Comparison of ENCODE assay signal across 8 mouse cellular contexts in genomic region chrX:73786364-73787224, GRCm38 (mm10). TPM values are rescaled to one million over a fixed set of nuclear protein-coding genes. Genes with fewer than 3 reads are reported as not detected.
DNase-seq lines count a peak whose midpoint lies in the region; ATAC-seq and TF ChIP-seq lines count a peak whose summit lies in the region.

Idh3g (minus strand) TSS chrX:73786897.
Ssr4 (plus strand) TSS chrX:73787028.

- H3K4me3 ChIP-seq in C2C12 (ENCODE audit: insufficient read depth, poor library complexity, severe bottlenecking): peak within 1 kb of the TSS; percentile 56
- peak within 1 kb of the TSS; percentile 91 for H3K4me3 ChIP-seq in erythroblast, embryonic 14.5 days (replicated peaks)
- H3K4me3 ChIP-seq in heart, embryonic 11.5 days (ENCODE audit: low read depth, low read length): peak within 1 kb of the TSS; percentile 65
- H3K4me3 ChIP-seq in kidney, embryonic 16.5 days (ENCODE audit: low read length): peak within 1 kb of the TSS; percentile 70
- H3K4me3 ChIP-seq in liver, adult 2 months (ENCODE audit: insufficient read depth, low read depth, low read length): peak within 1 kb of the TSS; percentile 86
- peak within 1 kb of the TSS; percentile 88 for H3K4me3 ChIP-seq in myocyte

- TF ChIP-seq CTCF in C2C12 (IDR thresholded peaks at IDR 0.05; ENCODE audit: control insufficient read depth, insufficient read depth, insufficient read length): peak; percentile 14
- peak; percentile 46; the same call in 1 of the 2 replicates for TF ChIP-seq CTCF in brain, embryonic 14.5 days (IDR thresholded peaks at IDR 0.05; ENCODE audit: borderline replicate concordance, extremely low read depth, insufficient read depth, insufficient read length)
- TF ChIP-seq CTCF in liver, adult 2 months (IDR thresholded peaks at IDR 0.05; ENCODE audit: low read depth, low read length): peak; percentile 23

- no peak for TF ChIP-seq POLR2A in brain, embryonic 14.5 days (IDR thresholded peaks at IDR 0.05; ENCODE audit: borderline replicate concordance, extremely low read depth, insufficient read depth, insufficient read length, poor library complexity, severe bottlenecking)
- TF ChIP-seq POLR2A in liver, adult 2 months (IDR thresholded peaks at IDR 0.05; ENCODE audit: extremely low read depth, insufficient read depth, low read length): peak; percentile 72
- peak; percentile 74 for TF ChIP-seq POLR2A in myocyte (IDR thresholded peaks at IDR 0.05; ENCODE audit: insufficient read length, low read depth)

- H3K9ac ChIP-seq in heart, embryonic 11.5 days (ENCODE audit: low read depth, low read length): peak within 1 kb of the TSS; percentile 78
- H3K9ac ChIP-seq in kidney, embryonic 16.5 days (replicated peaks; ENCODE audit: low read length): peak within 1 kb of the TSS; percentile 84
- H3K9ac ChIP-seq in liver, adult 2 months (ENCODE audit: low read depth, low read length): peak within 1 kb of the TSS; percentile 91

- DNase-seq in brain, embryonic 14.5 days (ENCODE audit: low read depth): peak; percentile 99
- DNase-seq in liver, adult 2 months (ENCODE audit: extremely low read depth, low read depth, low spot score): peak; percentile 91
- DNase-seq in splenic B cell, adult 2 months (ENCODE audit: low read depth, low spot score): peak; percentile 97

- H3K79me3 ChIP-seq in C2C12 (ENCODE audit: low read depth): peaks cover 53% of the 10 kb centered on the region

- H3ac ChIP-seq in C2C12 (ENCODE audit: control insufficient read depth, insufficient read length, low read depth): peak within 1 kb of the TSS; percentile 86
- peak within 1 kb of the TSS; percentile 48 for H3ac ChIP-seq in myocyte (ENCODE audit: control insufficient read depth, insufficient read length)

- peak within 1 kb of the TSS; percentile 91 for H3K27ac ChIP-seq in heart, embryonic 11.5 days (ENCODE audit: low read depth, low read length)
- peak within 1 kb of the TSS; percentile 93 for H3K27ac ChIP-seq in kidney, embryonic 16.5 days (ENCODE audit: low read length)
- H3K27ac ChIP-seq in liver, adult 2 months (replicated peaks; ENCODE audit: insufficient read depth, low read depth, low read length): peak within 1 kb of the TSS; percentile 96

- peaks cover 27% of the 10 kb centered on the region for H3K36me3 ChIP-seq in C2C12 (ENCODE audit: control insufficient read depth, insufficient read depth)
- H3K36me3 ChIP-seq in erythroblast, embryonic 14.5 days (ENCODE audit: control insufficient read depth): peaks cover 52% of the 10 kb centered on the region
- peaks cover 5% of the 10 kb centered on the region for H3K36me3 ChIP-seq in heart, embryonic 11.5 days (ENCODE audit: control insufficient read depth, insufficient read depth, low read length)
- H3K36me3 ChIP-seq in kidney, embryonic 16.5 days (ENCODE audit: insufficient read depth, low read length): peaks cover 7% of the 10 kb centered on the region; the same call in 1 of the 2 replicates
- peaks cover 14% of the 10 kb centered on the region; the same call in 1 of the 2 replicates for H3K36me3 ChIP-seq in liver, adult 2 months (ENCODE audit: control insufficient read depth, insufficient read depth, low read length)
- peaks cover under 1% of the 10 kb centered on the region for H3K36me3 ChIP-seq in myocyte (ENCODE audit: control insufficient read depth, insufficient read depth)
- H3K36me3 ChIP-seq in splenic B cell, adult 2 months (ENCODE audit: control insufficient read depth, insufficient read depth, low read length, poor library complexity, severe bottlenecking): no peaks in the 10 kb centered on the region

- peak; percentile 92 for ATAC-seq in heart, embryonic 11.5 days (replicated peaks; ENCODE audit: insufficient number of reproducible peaks, low FRiP score, low TSS enrichment)
- peak; percentile 98 for ATAC-seq in kidney, embryonic 16.5 days (ENCODE audit: low FRiP score, low TSS enrichment)

- H3K4me1 ChIP-seq in erythroblast, embryonic 14.5 days (ENCODE audit: control insufficient read depth): peaks cover 35% of the 10 kb centered on the region
- 0 out of 2 replicates have a peak, but pooled peaks cover 2% of the 10 kb centered on the region for H3K4me1 ChIP-seq in heart, embryonic 11.5 days (ENCODE audit: control insufficient read depth, insufficient read depth, low read length)
- 0 out of 2 replicates have a peak, but pooled peaks cover 7% of the 10 kb centered on the region for H3K4me1 ChIP-seq in kidney, embryonic 16.5 days (ENCODE audit: insufficient read depth, low read length)
- peaks cover 17% of the 10 kb centered on the region for H3K4me1 ChIP-seq in liver, adult 2 months (ENCODE audit: control insufficient read depth, insufficient read depth, low read length)

- peak within 1 kb of the TSS; percentile 68 for H3K4me2 ChIP-seq in heart, embryonic 11.5 days
- peak within 1 kb of the TSS; percentile 63 for H3K4me2 ChIP-seq in kidney, embryonic 16.5 days (replicated peaks; ENCODE audit: low read depth, low read length)
- H3K4me2 ChIP-seq in myocyte (ENCODE audit: low read depth): peak within 1 kb of the TSS; percentile 89

- peaks cover 13% of the 10 kb centered on the region for H3K9me3 ChIP-seq in erythroblast, embryonic 14.5 days (ENCODE audit: control insufficient read depth, low read length)
- no peaks in the 10 kb centered on the region for H3K9me3 ChIP-seq in heart, embryonic 11.5 days (replicated peaks; ENCODE audit: control insufficient read depth, low read length)
- H3K9me3 ChIP-seq in kidney, embryonic 16.5 days (ENCODE audit: low read length): no peaks in the 10 kb centered on the region

- H3K79me2 ChIP-seq in C2C12 (ENCODE audit: control insufficient read depth, insufficient read depth): peaks cover 73% of the 10 kb centered on the region
- H3K79me2 ChIP-seq in liver, adult 2 months (ENCODE audit: control insufficient read depth, insufficient read depth, low read length): peaks cover 9% of the 10 kb centered on the region; the same call in 1 of the 2 replicates
- H3K79me2 ChIP-seq in myocyte (ENCODE audit: control insufficient read depth, insufficient read depth): peaks cover 52% of the 10 kb centered on the region

- 17% methylated on average over 51 of the region's 52 CpGs for WGBS in heart, embryonic 11.5 days (ENCODE audit: insufficient replicate concordance)
- WGBS in kidney, embryonic 16.5 days: 23% methylated on average over 52 of the region's 52 CpGs
- WGBS in liver, adult 2 months: under 1% methylated on average over 52 of the region's 52 CpGs

- H3K27me3 ChIP-seq in C2C12 (ENCODE audit: control insufficient read depth, insufficient read depth, insufficient read length) (no peaks in the 10 kb centered on the region), myocyte (ENCODE audit: control insufficient read depth, insufficient read depth, insufficient read length) (no peaks in the 10 kb centered on the region)
- peaks cover 12% of the 10 kb centered on the region for H3K27me3 ChIP-seq in erythroblast, embryonic 14.5 days (ENCODE audit: control insufficient read depth)
- H3K27me3 ChIP-seq in heart, embryonic 11.5 days (ENCODE audit: control insufficient read depth, insufficient read depth, low read length): no peaks in the 10 kb centered on the region
- H3K27me3 ChIP-seq in kidney, embryonic 16.5 days (ENCODE audit: insufficient read depth, low read length): no peaks in the 10 kb centered on the region; the same call in 1 of the 2 replicates
- H3K27me3 ChIP-seq in liver, adult 2 months (ENCODE audit: control insufficient read depth, insufficient read depth, low read length): no peaks in the 10 kb centered on the region
- H3K27me3 ChIP-seq in splenic B cell, adult 2 months (ENCODE audit: control insufficient read depth, insufficient read depth, low read length, poor library complexity, severe bottlenecking): no peaks in the 10 kb centered on the region

TF ChIP-seq in C2C12, 6 proteins besides CTCF, POLR2A, EP300 and RAD21:
- no peak for TF ChIP-seq MYOD1 (IDR thresholded peaks at IDR 0.05; ENCODE audit: control insufficient read depth, insufficient read length, low read depth)
- peak; percentile 31 for TF ChIP-seq USF1 (IDR thresholded peaks at IDR 0.05; ENCODE audit: low read depth)
- TF ChIP-seq MAX (IDR thresholded peaks at IDR 0.05): peak; percentile 54

TF ChIP-seq in myocyte, 11 proteins besides CTCF, POLR2A, EP300 and RAD21:
- TF ChIP-seq MAX (IDR thresholded peaks at IDR 0.05; ENCODE audit: low read depth) (no peak), POLR2AphosphoS2 (IDR thresholded peaks at IDR 0.05; ENCODE audit: insufficient read length, low read depth) (peak; percentile 87)
TF ChIP-seq in myocyte: peak in this region for 1.

RNA-seq across cellular contexts. Expression of gene Idh3g, which starts in this region (rescaled TPM):
- polyA plus RNA-seq in C2C12 (2012; fragmentation: generic; extraction: Trizol): 141 TPM
- 382 and 510 TPM in 2 replicates for polyA plus RNA-seq in brain, embryonic 14.5 days (2012; rRNA removed)
- 4.3 and 5.1 TPM in 2 replicates for polyA plus RNA-seq in erythroblast, embryonic 14.5 days (2012)
- 285 and 302 TPM in 2 replicates for polyA plus RNA-seq in heart, embryonic 11.5 days (2014; fragmentation: Nextera tagmentation; extraction: Ambion mirVana)
- 270 and 296 TPM in 2 replicates for polyA plus RNA-seq in kidney, embryonic 16.5 days (2015; fragmentation: Nextera tagmentation; extraction: Ambion mirVana)
- 81.1 and 84.7 TPM in 2 replicates for total RNA-seq in liver, adult 2 months (2014; rRNA removed)
- polyA plus RNA-seq in liver, adult 2 months (2012; rRNA removed): 130 and 161 TPM in 2 replicates
- 238 TPM for polyA plus RNA-seq in myocyte (2012; fragmentation: generic; extraction: Trizol)

RNA-seq across cellular contexts. Expression of gene Ssr4, which starts in this region (rescaled TPM):
- polyA plus RNA-seq in C2C12 (2012; fragmentation: generic; extraction: Trizol) (260 TPM), myocyte (2012; fragmentation: generic; extraction: Trizol) (224 TPM)
- 130 and 205 TPM in 2 replicates for polyA plus RNA-seq in brain, embryonic 14.5 days (2012; rRNA removed)
- polyA plus RNA-seq in erythroblast, embryonic 14.5 days (2012): 2.6 and 3.5 TPM in 2 replicates
- polyA plus RNA-seq in heart, embryonic 11.5 days (2014; fragmentation: Nextera tagmentation; extraction: Ambion mirVana): 159 and 162 TPM in 2 replicates
- polyA plus RNA-seq in kidney, embryonic 16.5 days (2015; fragmentation: Nextera tagmentation; extraction: Ambion mirVana): 182 and 199 TPM in 2 replicates
- 179 and 195 TPM in 2 replicates for total RNA-seq in liver, adult 2 months (2014; rRNA removed)
- 309 and 426 TPM in 2 replicates for polyA plus RNA-seq in liver, adult 2 months (2012; rRNA removed)

Comparison
In these comparisons a context has a peak if more than half of its experiments do, and no peak if none do; other contexts are left out.
1. Peak in every context shown above with its lines: DNase-seq, ATAC-seq, H3K4me3 ChIP-seq and H3K27ac ChIP-seq.
2. RNA of gene Idh3g (polyA plus RNA-seq): 382 to 510 TPM in brain, embryonic 14.5 days, 270 to 296 TPM in kidney, embryonic 16.5 days, 285 to 302 TPM in heart, embryonic 11.5 days, 238 TPM in myocyte (single experiment), 130 to 161 TPM in liver, adult 2 months and 141 TPM in C2C12 (single experiment); 4.3 to 5.1 TPM in erythroblast, embryonic 14.5 days; every median in the first group is over 10 times any median in the second.
3. RNA of gene Ssr4 (polyA plus RNA-seq): 309 to 426 TPM in liver, adult 2 months, 260 TPM in C2C12 (single experiment), 224 TPM in myocyte (single experiment), 182 to 199 TPM in kidney, embryonic 16.5 days, 159 to 162 TPM in heart, embryonic 11.5 days and 130 to 205 TPM in brain, embryonic 14.5 days; 2.6 to 3.5 TPM in erythroblast, embryonic 14.5 days; every median in the first group is over 10 times any median in the second.